Mouse (Mus musculus) lung, embryonic 14.5 days (tissue): ENCODE data around the gene Erv3. TPM values are rescaled to one million over a fixed set of nuclear protein-coding genes. Genes with fewer than 3 reads are reported as not detected.

Experiments used
- ATAC-seq: fragments of 200-750 bp; cut with Nextera tagmentation; 2 replicates; pipeline ENCODE4 v1.8.0; 2017; ENCODE audit warnings: mild to moderate bottlenecking, moderate TSS enrichment, moderate library complexity; ENCODE audit not compliant: insufficient read depth
- DNase-seq: peaks from one replicate; pipeline ENCODE4 v3.0.0-alpha.2; 2015
- H3K27ac ChIP-seq: fragments of 300-500 bp; sonication (generic); 2 replicates; pipeline ENCODE4 v1.5.1; 2014; ENCODE audit warnings: low read depth, mild to moderate bottlenecking, moderate library complexity
- H3K27me3 ChIP-seq: fragments of 300-500 bp; sonication (generic); 2 replicates; pipeline ENCODE4 v1.6.1; 2014; ENCODE audit warnings: low read length, control low read depth; ENCODE audit not compliant: insufficient read depth
- H3K36me3 ChIP-seq: fragments of 300-500 bp; sonication (generic); 2 replicates; pipeline ENCODE4 v1.6.1; 2014; ENCODE audit warnings: control low read depth; ENCODE audit not compliant: insufficient read depth
- H3K4me1 ChIP-seq: fragments of 300-500 bp; sonication (generic); 2 replicates; pipeline ENCODE4 v1.6.1; 2014; ENCODE audit warnings: antibody characterized with exemption, control low read depth; ENCODE audit not compliant: insufficient read depth
- H3K4me2 ChIP-seq: fragments of 300-500 bp; sonication (generic); 2 replicates; pipeline ENCODE4 v1.6.1; 2014; ENCODE audit warnings: mild to moderate bottlenecking
- H3K4me3 ChIP-seq: fragments of 300-500 bp; sonication (generic); 2 replicates; pipeline ENCODE4 v1.5.1; 2014; ENCODE audit warnings: low read depth, low read length
- H3K9ac ChIP-seq: fragments of 300-500 bp; sonication (generic); 2 replicates; pipeline ENCODE4 v1.6.1; 2014
- H3K9me3 ChIP-seq: fragments of 300-500 bp; sonication (generic); 2 replicates; pipeline ENCODE4 v1.6.1; 2016; ENCODE audit warnings: low read depth, low read length, control low read depth
- CTCF ChIP-seq: IDR thresholded peaks from 2 replicates; pipeline ENCODE4 v1.5.1; 2016; ENCODE audit warnings: antibody characterized with exemption, low read depth
- WGBS: fragments of 180-500 bp; shearing (Covaris S2); extraction: QIAGEN DNeasy Blood & Tissue Kit; methylation state at CpG from one replicate; pipeline ENCODE4 v1.1.7; 2014; 5-methylcytosine and 5-hydroxymethylcytosine counted together
- polyA plus RNA-seq: library from polyadenylated mRNA; unstranded; fragments of >200 nt; fragmentation: Nextera tagmentation; extraction: Ambion mirVana; gene quantifications from 2 replicates; pipeline ENCODE4 v1.2.1, GENCODE M21; 2014

Erv3 gene
- polyA plus RNA-seq, 1 experiment from 2014 or later: not detected

GRCm38 (mm10) chr2:131847501-131848359 lies 11.8 kb downstream of the Erv3 start:
- Histone ChIP-seq H3K27ac (no peak overlapping the region), H3K36me3 (no peaks in the 10 kb centered on the region), H3K4me2 (peak overlapping the region; percentile 27; the same call in 1 of the 2 replicates), H3K9me3 (no peaks in the 10 kb centered on the region), H3K4me1 (peaks cover 4% of the 10 kb centered on the region; the same call in 1 of the 2 replicates), H3K27me3 (no peaks in the 10 kb centered on the region), H3K9ac (no peak overlapping the region), H3K4me3 (no peak overlapping the region)
- peak; percentile 88 for ATAC-seq
- whole genome bisulfite sequencing: 9% methylated on average over 10 of the region's 10 CpGs
- TF ChIP-seq CTCF: no peak
- peak; percentile 50 for DNase-seq

GRCm38 (mm10) chr2:131846811-131847210 lies 12.7 kb downstream of the Erv3 start:
- no peak overlapping the region for H3K4me3 ChIP-seq
- ATAC-seq: no peak
- WGBS: 37% methylated on average over 2 of the region's 2 CpGs

GRCm38 (mm10) chr2:131846132-131846710 lies 13.3 kb downstream of the Erv3 start:
- H3K4me3 ChIP-seq: no peak overlapping the region
- no peak overlapping the region for H3K27ac ChIP-seq
- H3K9ac ChIP-seq: no peak overlapping the region
- no peak overlapping the region for H3K4me2 ChIP-seq
- no peaks in the 10 kb centered on the region for H3K36me3 ChIP-seq
- DNase-seq (peak; percentile 5), ATAC-seq (no peak)
- no peaks in the 10 kb centered on the region for H3K27me3 ChIP-seq
- no peaks in the 10 kb centered on the region for H3K9me3 ChIP-seq
- peaks cover 4% of the 10 kb centered on the region; the same call in 1 of the 2 replicates for H3K4me1 ChIP-seq
- no peak for TF ChIP-seq CTCF
- 50% methylated on average over 11 of the region's 11 CpGs for WGBS

More at GRCm38 (mm10) chr2:131846811-131847210, 12.7 kb downstream of the Erv3 start:
- H3K4me2 ChIP-seq: no peak overlapping the region
- H3K36me3 ChIP-seq: no peaks in the 10 kb centered on the region
- no peak for TF ChIP-seq CTCF
- peaks cover 4% of the 10 kb centered on the region; the same call in 1 of the 2 replicates for H3K4me1 ChIP-seq
- H3K27me3 ChIP-seq: no peaks in the 10 kb centered on the region
- DNase-seq: peak; percentile 24
- H3K9me3 ChIP-seq: no peaks in the 10 kb centered on the region
- H3K27ac ChIP-seq: no peak overlapping the region
- H3K9ac ChIP-seq: no peak overlapping the region

GRCm38 (mm10) chr2:131845671-131846070 lies 13.9 kb downstream of the Erv3 start:
- Histone ChIP-seq H3K4me1 (peaks cover 4% of the 10 kb centered on the region; the same call in 1 of the 2 replicates), H3K36me3 (no peaks in the 10 kb centered on the region), H3K9ac (no peak overlapping the region), H3K4me2 (no peak overlapping the region), H3K27me3 (no peaks in the 10 kb centered on the region), H3K4me3 (no peak overlapping the region), H3K9me3 (no peaks in the 10 kb centered on the region), H3K27ac (no peak overlapping the region)
- no peak for TF ChIP-seq CTCF
- ATAC-seq (no peak), DNase-seq (no peak)
- 32% methylated on average over 8 of the region's 8 CpGs for WGBS

- H3K4me3 ChIP-seq: no peak overlapping the region
- no peaks in the 10 kb centered on the region for H3K36me3 ChIP-seq
- H3K9ac ChIP-seq: no peak overlapping the region
- H3K4me2 ChIP-seq: no peak overlapping the region
- no peak overlapping the region for H3K27ac ChIP-seq
- no peaks in the 10 kb centered on the region for H3K27me3 ChIP-seq
- no peak for TF ChIP-seq CTCF
- 83% methylated on average over 5 of the region's 5 CpGs for WGBS
- no peak for ATAC-seq
- H3K9me3 ChIP-seq: no peaks in the 10 kb centered on the region
- peaks cover 4% of the 10 kb centered on the region; the same call in 1 of the 2 replicates for H3K4me1 ChIP-seq
- DNase-seq: no peak
Measured at GRCm38 (mm10) chr2:131842568-131842967, 17.0 kb downstream of the Erv3 start.

- Histone ChIP-seq H3K27ac (no peak overlapping the region), H3K4me3 (no peak overlapping the region), H3K27me3 (no peaks in the 10 kb centered on the region), H3K4me2 (no peak overlapping the region), H3K4me1 (peaks cover 4% of the 10 kb centered on the region; the same call in 1 of the 2 replicates), H3K9me3 (no peaks in the 10 kb centered on the region), H3K9ac (no peak overlapping the region), H3K36me3 (no peaks in the 10 kb centered on the region)
- DNase-seq (no peak), ATAC-seq (no peak)
- TF ChIP-seq CTCF: no peak
- WGBS: 53% methylated on average over 2 of the region's 2 CpGs
Measured at GRCm38 (mm10) chr2:131841321-131841693, 18.2 kb downstream of the Erv3 start.
